Mouse (Mus musculus) liver, adult (tissue): ENCODE results near the gene Svop.

Experiments
- GATA4 ChIP-seq: IDR thresholded peaks from 2 replicates; pipeline ENCODE4 v1.6.1; 2014; ENCODE audit warnings: mild to moderate bottlenecking, low read length; ENCODE audit not compliant: insufficient replicate concordance

Svop gene

DNA sequence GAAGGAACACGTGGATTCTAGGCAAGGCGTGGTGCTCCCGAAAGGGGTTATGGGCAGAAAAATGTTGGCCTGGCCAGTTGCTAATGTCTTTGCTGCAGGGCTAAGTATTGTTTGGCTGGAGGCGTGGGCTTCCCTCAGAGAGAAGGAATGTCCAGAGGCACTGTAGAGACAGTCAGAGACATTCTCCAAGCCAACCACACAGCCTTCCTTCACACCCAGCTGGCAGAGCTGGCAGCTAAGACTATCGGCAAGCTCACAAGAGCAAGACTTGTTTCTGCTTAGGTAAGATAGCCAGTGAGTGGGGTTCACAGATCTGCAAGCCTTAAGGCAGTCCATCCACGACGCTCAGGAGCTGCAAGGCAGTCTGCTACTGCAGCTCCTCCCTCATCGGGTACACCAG is 114.1 kb downstream of the Svop start:
- TF ChIP-seq GATA4: no peak
